ENCODE assay signal across 14 mouse cellular contexts in genomic region chr2:170657821-170658221, GRCm38 (mm10). TPM values are rescaled to one million over a fixed set of nuclear protein-coding genes. Genes with fewer than 3 reads are reported as not detected.
DNase-seq lines count a peak whose midpoint lies in the region; ATAC-seq and TF ChIP-seq lines count a peak whose summit lies in the region.
"Had no signal": no experiment of that assay in that cellular context is flagged by ENCODE, and none has a peak within 500 bp of the region (broad histone marks: within the 10 kb centered on the region; RNA-seq: fewer than 3 reads in every experiment).

No protein-coding gene starts in this region.

- 1% methylated on average over 7 of the region's 7 CpGs for WGBS in midbrain, embryonic 12.5 days
- WGBS in heart, embryonic 12.5 days: 6% methylated on average over 7 of the region's 7 CpGs

- peak overlapping the region; percentile 19 for H3K4me2 ChIP-seq in midbrain, embryonic 12.5 days (replicated peaks)
- no peak overlapping the region for H3K4me2 ChIP-seq in heart, embryonic 12.5 days
- H3K4me2 ChIP-seq: intestine, embryonic 15.5 days had no signal

- H3K27ac ChIP-seq in ES-E14 (ENCODE audit: insufficient read depth, low read depth, low read length, poor library complexity, severe bottlenecking): no peak overlapping the region
- peak overlapping the region; percentile 65 for H3K27ac ChIP-seq in midbrain, embryonic 12.5 days (replicated peaks)
- H3K27ac ChIP-seq in heart, embryonic 12.5 days (ENCODE audit: poor library complexity, severe bottlenecking): no peak overlapping the region
- no peak overlapping the region for H3K27ac ChIP-seq in gastrocnemius, adult 2 months
- H3K27ac ChIP-seq: intestine, embryonic 15.5 days had no signal

- intact Hi-C loops in gastrocnemius, adult 2 months (cut with DNase I): no loop called here

- no peaks in the 10 kb centered on the region for H3K36me3 ChIP-seq in ES-E14 (ENCODE audit: control insufficient read depth, insufficient read depth, low read length, poor library complexity, severe bottlenecking)
- H3K36me3 ChIP-seq in midbrain, embryonic 12.5 days: no peaks in the 10 kb centered on the region
- no peaks in the 10 kb centered on the region for H3K36me3 ChIP-seq in heart, embryonic 12.5 days
- H3K36me3 ChIP-seq: intestine, embryonic 15.5 days had no signal

- peak; percentile 52 for ATAC-seq in midbrain, embryonic 12.5 days (ENCODE audit: low FRiP score, low read depth)
- no peak for ATAC-seq in heart, embryonic 12.5 days (ENCODE audit: insufficient number of reproducible peaks, low FRiP score)
- ATAC-seq: intestine, embryonic 15.5 days; lung, postnatal 0 days had no signal

- peaks cover 8 to 19% of the 10 kb centered on the region in 2 experiments for H3K4me1 ChIP-seq in ES-E14 (ENCODE audit: control insufficient read depth in 2 of 2, insufficient read depth in 2 of 2, low read length in 2 of 2, poor library complexity in 1 of 2)
- H3K4me1 ChIP-seq in midbrain, embryonic 12.5 days: peaks cover 51% of the 10 kb centered on the region
- peaks cover 4% of the 10 kb centered on the region; the same call in 1 of the 2 replicates for H3K4me1 ChIP-seq in heart, embryonic 12.5 days (replicated peaks)
- H3K4me1 ChIP-seq: intestine, embryonic 15.5 days had no signal

- in situ Hi-C loops in ES-E14 (cut with MboI; ENCODE audit: low sequenced_read_pairs in 2 of 2, unreplicated experiment in 2 of 2): no loop called here

- no peak overlapping the region for H3K4me3 ChIP-seq in ES-E14 (ENCODE audit: insufficient read depth in 1 of 2, low read depth in 1 of 2, low read length in 2 of 2, poor library complexity in 1 of 2, severe bottlenecking in 1 of 2)
- H3K4me3 ChIP-seq in midbrain, embryonic 12.5 days: no peak overlapping the region
- H3K4me3 ChIP-seq in heart, embryonic 12.5 days: no peak overlapping the region
- no peak overlapping the region for H3K4me3 ChIP-seq in gastrocnemius, adult 2 months
- H3K4me3 ChIP-seq: intestine, embryonic 15.5 days had no signal

- no peak for TF ChIP-seq CTCF in gastrocnemius, adult 2 months (IDR thresholded peaks at IDR 0.05)

- DNase-seq in ES-E14 (ENCODE audit: low read depth, low spot score): peak; percentile 36
- DNase-seq in embryo, embryonic 10 days (ENCODE audit: low spot score): peak; percentile 31
- DNase-seq in forelimb bud, embryonic 11.5 days (ENCODE audit: low read depth, low spot score): peak; percentile 8
- DNase-seq in left cerebral cortex, adult 18-20 months (ENCODE audit: low spot score in 2 of 2): no peak
- no peak for DNase-seq in cerebellum, adult 18-20 months
- no peak for DNase-seq in gastrocnemius, adult 2 months
- DNase-seq: layer of hippocampus, postnatal 36 days had no signal

- no peak overlapping the region for H3K9ac ChIP-seq in ES-E14 (ENCODE audit: insufficient read depth, low read depth, low read length, poor library complexity, severe bottlenecking)
- H3K9ac ChIP-seq in midbrain, embryonic 12.5 days (replicated peaks): no peak overlapping the region
- no peak overlapping the region for H3K9ac ChIP-seq in heart, embryonic 12.5 days
- H3K9ac ChIP-seq: intestine, embryonic 15.5 days had no signal

- no peaks in the 10 kb centered on the region for H3K9me3 ChIP-seq in ES-E14 (ENCODE audit: control insufficient read depth, insufficient read depth, low read depth, low read length)
- H3K9me3 ChIP-seq in midbrain, embryonic 12.5 days: no peaks in the 10 kb centered on the region
- H3K9me3 ChIP-seq in heart, embryonic 12.5 days (replicated peaks): no peaks in the 10 kb centered on the region
- H3K9me3 ChIP-seq: intestine, embryonic 15.5 days had no signal

- no peaks in the 10 kb centered on the region; the same call in 1 of the 2 replicates for H3K27me3 ChIP-seq in midbrain, embryonic 12.5 days
- no peaks in the 10 kb centered on the region for H3K27me3 ChIP-seq in heart, embryonic 12.5 days (replicated peaks)
- H3K27me3 ChIP-seq: intestine, embryonic 15.5 days had no signal

TF ChIP-seq in ES-E14, 5 proteins besides CTCF, POLR2A, EP300 and RAD21:
- TF ChIP-seq HCFC1 (IDR thresholded peaks at IDR 0.05; ENCODE audit: borderline replicate concordance, insufficient read depth, low read length): no peak
- no peak for TF ChIP-seq ZNF384 (IDR thresholded peaks at IDR 0.05; ENCODE audit: low read depth, low read length)
- TF ChIP-seq CHD2 (IDR thresholded peaks at IDR 0.05; ENCODE audit: low read depth, low read length): 0 out of 2 replicates have a peak, but pooled peaks have one; percentile 19
- TF ChIP-seq MAFK (IDR thresholded peaks at IDR 0.05; ENCODE audit: insufficient read depth, low read depth, low read length): no peak
- no peak for TF ChIP-seq ZC3H11A (IDR thresholded peaks at IDR 0.05; ENCODE audit: borderline replicate concordance, low read depth, low read length)

RNA-seq across cellular contexts. Expression of gene 4930470P17Rik, which starts 56.0 kb away (rescaled TPM):
- not detected in 2 replicates for total RNA-seq in ES-E14 (2012; rRNA removed)
- not detected in 2 replicates for polyA plus RNA-seq in midbrain, embryonic 12.5 days (2016; fragmentation: Nextera tagmentation; extraction: Ambion mirVana)
- not detected in 2 replicates for polyA plus RNA-seq in heart, embryonic 12.5 days (2016; fragmentation: Nextera tagmentation; extraction: Ambion mirVana)
- total RNA-seq in left cerebral cortex, adult 18-20 months (2021): not detected
- not detected for total RNA-seq in gastrocnemius, adult 2 months (2021)
- total RNA-seq: common myeloid progenitor, adult 5-6 weeks; heart, adult 8-10 months; layer of hippocampus, postnatal 36 days; neutrophil, adult 5-6 weeks had no signal
- polyA plus RNA-seq: intestine, embryonic 15.5 days; lung, postnatal 0 days had no signal

Comparison
In these comparisons a context has a peak if more than half of its experiments do, and no peak if none do; other contexts are left out.
1. DNase-seq: peak in ES-E14 (single experiment), embryo, embryonic 10 days (single experiment) and forelimb bud, embryonic 11.5 days (single experiment); none in left cerebral cortex, adult 18-20 months (0 of 2), cerebellum, adult 18-20 months (0 of 2) and gastrocnemius, adult 2 months (single experiment).